Mouse (Mus musculus): ENCODE results near the gene Krtap5-5.
"Not testable (repeated sequence)": the region's sequence is repeated elsewhere in the genome, so short reads cannot be mapped to it uniquely, and the experiment has no call there.

Gene Krtap5-5

DNA sequence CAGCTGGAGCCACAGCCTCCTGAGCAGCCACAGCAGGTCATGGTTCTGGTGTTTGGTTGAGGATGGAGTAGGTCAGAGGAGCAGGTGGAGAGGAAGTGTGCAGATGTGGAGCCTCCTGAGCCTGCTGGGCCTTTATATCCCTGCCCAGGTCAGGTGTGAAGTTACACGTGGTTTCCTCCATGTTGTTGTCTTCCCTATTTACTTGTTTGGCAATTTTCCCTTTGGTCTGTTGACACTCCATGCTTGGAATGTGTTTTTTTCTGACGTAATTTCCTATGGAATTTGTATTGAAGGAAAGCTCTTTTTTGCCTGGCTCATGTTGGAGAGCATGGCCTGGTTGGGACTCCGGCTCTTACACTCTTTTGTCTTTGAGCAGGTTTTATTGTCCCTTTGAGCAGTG lies at the start of gene Krtap5-5:
Gene Krtap5-5 (minus strand): TSS at position 101 of the 400 bp plus-strand sequence.
- in situ Hi-C loops (cut with MboI; ENCODE audit: low sequenced_read_pairs), result not testable (repeated sequence)

DNA sequence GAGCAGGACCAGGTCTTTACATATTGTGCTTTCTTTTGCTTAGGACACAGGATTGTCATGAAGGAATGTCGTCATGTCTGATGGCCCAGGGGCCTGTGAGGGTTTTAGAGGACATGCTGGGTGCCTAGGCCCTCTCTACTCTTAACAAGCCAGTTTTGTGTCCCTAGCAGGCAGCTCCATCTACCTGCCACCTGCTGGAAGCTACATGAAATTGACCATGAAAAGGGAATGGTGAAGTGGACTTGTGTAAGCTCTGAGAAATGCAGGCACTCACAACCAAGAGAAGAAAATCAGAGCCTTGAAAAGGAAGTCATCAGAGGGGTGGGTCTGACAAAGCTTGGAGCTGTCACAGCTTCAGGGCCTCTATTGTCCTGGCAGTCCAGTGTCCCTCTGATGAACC lies 49.5 kb upstream of the Krtap5-5 start:
- in situ Hi-C loops (cut with MboI; ENCODE audit: low sequenced_read_pairs), result not testable (repeated sequence)

DNA sequence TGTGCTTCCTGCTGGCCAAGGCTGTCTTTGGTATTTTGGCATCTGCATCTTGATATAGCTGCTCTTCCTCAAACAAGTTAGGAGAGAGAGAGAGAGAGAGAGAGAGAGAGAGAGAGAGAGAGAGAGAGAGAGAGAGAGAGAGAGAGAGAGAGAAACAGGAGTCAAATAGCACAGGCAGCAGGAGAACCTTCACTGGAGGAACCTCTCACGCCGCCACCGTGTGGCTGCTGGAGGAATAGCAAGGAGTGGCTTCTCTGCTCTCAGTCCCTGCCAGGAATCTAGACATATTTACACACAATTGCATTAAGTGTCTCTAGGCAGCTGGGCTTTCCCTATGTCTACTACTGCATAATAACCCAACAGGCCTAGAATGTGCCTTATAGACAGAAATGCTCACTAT lies 48.4 kb upstream of the Krtap5-5 start:
- in situ Hi-C loops (cut with MboI; ENCODE audit: low sequenced_read_pairs), result not testable (repeated sequence)

DNA sequence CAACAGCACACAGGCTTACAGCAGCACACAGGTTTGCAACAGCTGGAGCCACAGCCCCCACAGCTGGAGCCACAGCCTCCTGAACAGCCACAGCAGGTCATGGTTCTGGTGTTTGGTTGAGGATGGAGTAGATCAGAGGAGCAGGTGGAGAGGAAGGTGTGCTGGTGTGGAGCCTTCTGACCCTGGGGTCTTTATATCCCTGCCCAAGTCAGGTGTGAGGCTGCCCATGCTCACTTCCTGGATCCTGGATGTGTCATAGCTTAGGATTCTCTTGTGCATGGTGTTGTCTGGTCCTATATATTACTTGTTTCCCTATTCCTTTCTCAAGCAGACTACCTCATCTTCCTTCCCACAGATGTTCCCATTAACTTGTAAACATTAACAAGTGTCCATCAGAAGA lies 44.5 kb upstream of the Krtap5-5 start, which contains the start of gene Gm4559:
Gene Gm4559 (minus strand): TSS at position 101 of the 400 bp plus-strand sequence.
- in situ Hi-C loops (cut with MboI; ENCODE audit: low sequenced_read_pairs), result not testable (repeated sequence)

DNA sequence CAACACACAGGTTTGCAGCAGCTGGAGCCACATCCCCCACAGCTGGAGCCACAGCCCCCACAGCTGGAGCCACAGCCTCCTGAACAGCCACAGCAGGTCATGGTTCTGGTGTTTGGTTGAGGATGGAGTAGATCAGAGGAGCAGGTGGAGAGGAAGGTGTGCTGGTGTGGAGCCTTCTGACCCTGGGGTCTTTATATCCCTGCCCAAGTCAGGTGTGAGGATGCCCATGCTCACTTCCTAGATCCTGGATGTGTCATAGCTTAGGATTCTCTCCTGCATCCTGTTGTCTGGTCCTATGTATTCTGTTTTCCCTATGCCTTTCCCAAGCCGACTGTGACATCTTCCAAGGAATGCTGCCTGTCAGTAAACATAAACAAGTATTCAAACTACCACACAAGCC lies 28.5 kb upstream of the Krtap5-5 start, which contains the start of gene Gm2431:
Gene Gm2431 (minus strand): TSS at position 101 of the 400 bp plus-strand sequence.
- in situ Hi-C loops (cut with MboI; ENCODE audit: low sequenced_read_pairs), result not testable (repeated sequence)

DNA sequence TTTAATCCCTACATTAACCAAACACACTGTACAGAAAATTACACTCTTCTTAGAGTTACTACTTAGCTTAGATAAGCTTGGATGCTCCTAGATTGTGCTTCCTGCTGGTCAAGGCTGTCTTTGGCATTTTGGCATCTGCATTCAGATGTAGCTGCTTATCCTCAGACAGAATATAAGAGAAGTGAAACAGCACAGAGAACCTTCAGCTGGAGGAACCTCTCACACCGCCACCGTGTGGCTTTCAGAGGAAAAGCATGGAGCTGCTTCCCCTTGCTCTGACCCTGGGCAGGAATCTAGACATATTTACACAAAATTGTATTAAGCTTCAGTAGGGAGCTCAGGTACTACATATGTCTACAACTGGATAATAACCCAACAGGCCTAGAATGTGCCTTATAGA lies 25.7 kb upstream of the Krtap5-5 start:
- in situ Hi-C loops (cut with MboI; ENCODE audit: low sequenced_read_pairs), result no loop called here

DNA sequence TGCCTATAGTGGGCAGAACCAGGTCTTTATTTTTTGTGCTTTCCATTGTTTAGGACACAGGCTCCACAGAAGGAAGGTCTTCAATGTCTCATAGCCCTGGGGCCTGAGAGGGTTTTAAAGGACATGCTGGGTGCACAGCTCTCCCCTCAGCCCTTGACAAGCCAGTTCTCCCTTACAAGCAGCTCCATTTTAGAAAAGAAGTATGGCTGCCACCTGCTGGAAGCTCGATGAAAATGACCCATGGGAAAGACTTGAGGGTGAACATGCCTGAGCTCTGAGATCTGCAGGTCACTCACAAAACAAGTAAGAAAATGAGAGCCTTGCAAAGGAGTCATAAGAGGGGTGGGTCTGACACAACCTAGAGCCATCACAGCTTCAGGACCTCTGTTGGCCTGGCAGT lies 20.1 kb upstream of the Krtap5-5 start:
- in situ Hi-C loops (cut with MboI; ENCODE audit: low sequenced_read_pairs), result no loop called here

DNA sequence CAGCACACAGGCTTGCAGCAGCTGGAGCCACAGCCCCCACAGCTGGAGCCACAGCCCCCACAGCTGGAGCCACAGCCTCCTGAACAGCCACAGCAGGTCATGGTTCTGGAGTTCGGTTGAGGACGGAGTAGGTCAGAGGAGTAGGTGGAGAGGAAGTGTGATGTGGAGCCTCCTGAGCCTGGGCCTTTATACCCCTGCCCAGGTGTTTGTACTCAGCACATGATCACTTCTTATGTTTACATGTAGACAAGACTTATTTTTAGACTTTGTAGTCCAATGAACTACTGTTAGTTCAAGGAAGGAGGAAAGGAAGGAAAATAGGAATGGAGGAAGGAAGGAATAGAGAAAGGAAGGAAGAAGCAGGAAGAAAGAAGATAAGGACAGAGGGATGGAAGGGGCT lies 11.2 kb upstream of the Krtap5-5 start, which contains the start of gene Gm40460:
Gene Gm40460 (minus strand): TSS at position 101 of the 400 bp plus-strand sequence.
- in situ Hi-C loops (cut with MboI; ENCODE audit: low sequenced_read_pairs), result no loop called here

DNA sequence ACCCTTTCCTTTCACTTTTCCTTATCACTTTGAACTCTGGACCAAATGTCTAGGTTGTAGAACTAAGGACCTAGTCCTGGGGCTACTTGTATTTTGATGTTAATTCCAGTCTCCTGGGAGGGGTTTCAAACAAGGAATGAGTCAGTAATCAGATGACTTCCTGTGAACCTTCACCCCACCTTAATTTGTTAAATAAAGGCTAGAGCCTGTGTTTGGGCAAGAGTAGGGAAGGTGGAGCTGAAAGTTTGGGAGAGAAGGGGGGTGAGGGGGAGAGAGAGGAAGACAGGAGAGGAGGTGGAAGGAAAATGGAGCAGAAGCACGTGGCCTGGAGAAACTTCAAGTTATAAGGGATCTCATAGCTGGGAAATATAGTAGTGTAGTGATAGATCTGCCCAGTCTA lies 1.8 kb upstream of the Krtap5-5 start:
- in situ Hi-C loops (cut with MboI; ENCODE audit: low sequenced_read_pairs), result no loop called here

DNA sequence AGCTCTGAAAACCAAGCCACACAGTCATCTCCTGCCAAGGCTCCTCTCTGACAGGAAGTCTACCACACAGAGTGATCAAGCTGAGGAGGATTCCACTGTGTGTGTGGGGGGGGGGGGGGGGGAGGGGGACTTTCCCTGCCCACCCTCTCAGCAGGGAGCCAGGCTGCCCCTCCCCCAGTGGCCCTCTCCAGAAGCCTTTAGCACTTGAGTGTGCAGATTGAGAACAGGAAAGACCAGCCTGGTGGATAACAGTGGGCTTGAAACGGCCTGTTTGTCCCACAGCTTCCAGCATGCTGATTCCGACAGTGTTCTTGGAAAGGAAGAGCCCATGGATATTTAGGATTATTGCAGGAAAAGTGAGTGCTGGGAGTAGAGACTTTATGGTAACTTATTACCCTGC lies 5.3 kb downstream of the Krtap5-5 start:
- in situ Hi-C loops (cut with MboI; ENCODE audit: low sequenced_read_pairs), result no loop called here

DNA sequence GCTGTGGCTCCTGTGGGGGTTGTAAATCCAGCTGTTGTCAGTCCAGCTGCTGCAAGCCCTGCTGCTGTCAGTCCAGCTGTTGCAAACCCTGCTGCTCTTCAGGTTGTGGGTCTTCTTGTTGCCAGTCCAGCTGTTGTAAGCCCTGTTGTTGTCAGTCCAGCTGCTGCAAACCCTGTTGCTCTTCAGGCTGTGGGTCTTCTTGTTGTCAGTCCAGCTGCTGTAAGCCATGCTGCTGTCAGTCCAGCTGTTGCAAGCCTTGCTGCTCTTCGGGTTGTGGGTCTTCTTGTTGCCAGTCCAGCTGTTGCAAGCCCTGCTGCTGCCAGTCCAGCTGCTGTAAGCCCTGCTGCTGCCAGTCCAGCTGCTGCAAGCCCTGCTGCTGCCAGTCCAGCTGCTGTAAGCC lies 17.6 kb downstream of the Krtap5-5 start:
- in situ Hi-C loops (cut with MboI; ENCODE audit: low sequenced_read_pairs), result not testable (repeated sequence)

DNA sequence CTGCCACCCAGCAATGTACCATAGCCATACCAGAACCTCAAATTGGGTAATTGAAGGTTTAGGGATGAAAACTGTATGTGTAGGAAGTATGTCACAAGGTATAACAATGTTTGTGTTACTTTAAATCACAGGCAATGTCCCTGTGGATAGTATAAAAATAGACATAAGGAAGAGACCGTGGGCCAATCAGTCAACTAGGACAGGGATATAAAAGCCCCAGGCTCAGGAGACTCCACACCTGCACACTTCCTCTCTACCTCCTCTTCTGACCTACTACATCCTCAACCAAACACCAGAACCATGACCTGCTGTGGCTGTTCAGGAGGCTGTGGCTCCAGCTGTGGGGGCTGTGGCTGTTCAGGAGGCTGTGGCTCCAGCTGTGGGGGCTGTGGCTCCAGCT lies 18.2 kb downstream of the Krtap5-5 start, which contains the start of gene Gm7579:
Gene Gm7579 (plus strand): TSS at position 301 of the 400 bp plus-strand sequence.
- in situ Hi-C loops (cut with MboI; ENCODE audit: low sequenced_read_pairs), result no loop called here

DNA sequence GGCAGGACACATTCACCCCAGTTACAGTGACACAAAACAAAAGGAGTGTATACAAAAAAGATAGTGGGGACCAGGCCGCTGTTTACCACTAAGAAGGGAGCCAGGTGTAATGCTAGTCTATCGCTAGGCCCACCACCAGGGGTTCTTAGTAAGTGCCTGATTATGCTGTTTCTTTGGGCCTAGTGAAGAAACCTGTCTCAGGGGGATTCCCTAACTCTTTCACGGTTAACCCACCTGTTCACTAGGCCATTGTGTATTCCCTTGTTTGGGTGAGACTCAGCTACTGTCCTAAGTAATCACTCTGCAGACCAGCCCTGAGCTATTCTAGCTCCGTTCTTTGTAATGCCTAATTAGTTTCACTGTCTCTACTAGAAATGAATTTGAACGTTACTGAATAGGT lies 22.9 kb downstream of the Krtap5-5 start:
- in situ Hi-C loops (cut with MboI; ENCODE audit: low sequenced_read_pairs), result not testable (repeated sequence)

DNA sequence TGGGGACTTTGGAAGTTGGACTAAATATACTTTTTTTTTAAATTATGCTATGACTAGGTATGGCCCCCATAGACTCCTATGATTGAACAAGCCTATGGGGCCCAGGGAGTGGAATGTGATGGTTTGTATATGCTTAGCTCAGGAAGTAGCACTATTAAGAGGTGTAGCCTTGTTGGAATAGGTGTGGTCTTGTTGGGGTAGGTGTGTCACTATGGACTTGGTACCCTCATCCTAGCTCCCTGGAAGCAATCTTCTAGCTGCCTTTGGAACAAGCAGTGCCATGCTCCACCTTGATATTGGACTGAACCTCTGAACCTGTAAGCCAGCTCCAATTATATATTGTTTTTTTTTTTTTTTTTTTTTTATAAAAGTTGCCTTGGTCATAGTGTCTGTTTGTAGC lies 24.3 kb downstream of the Krtap5-5 start:
- in situ Hi-C loops (cut with MboI; ENCODE audit: low sequenced_read_pairs), result no loop called here

DNA sequence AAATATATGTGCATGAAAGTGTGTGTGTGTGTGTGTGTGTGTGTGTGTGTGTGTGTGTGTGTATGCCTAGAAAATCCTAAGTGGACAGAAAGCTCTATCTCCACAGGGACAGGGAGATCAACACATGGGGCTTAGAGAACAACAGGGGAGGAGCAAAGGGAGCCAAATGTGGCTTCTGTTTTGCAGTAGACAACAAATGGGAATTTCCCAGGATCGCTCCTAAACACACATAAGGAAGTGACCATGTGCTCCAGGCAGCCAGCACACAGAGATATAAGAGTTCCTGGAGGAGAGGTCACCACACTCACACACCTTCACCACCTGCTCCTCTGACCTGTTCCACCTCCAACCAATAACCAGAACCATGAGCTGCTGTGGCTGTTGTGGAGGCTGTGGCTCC lies 28.7 kb downstream of the Krtap5-5 start, which contains the start of gene Krtap5-3:
Gene Krtap5-3 (plus strand): TSS at position 301 of the 400 bp plus-strand sequence.
- in situ Hi-C loops (cut with MboI; ENCODE audit: low sequenced_read_pairs), result no loop called here

DNA sequence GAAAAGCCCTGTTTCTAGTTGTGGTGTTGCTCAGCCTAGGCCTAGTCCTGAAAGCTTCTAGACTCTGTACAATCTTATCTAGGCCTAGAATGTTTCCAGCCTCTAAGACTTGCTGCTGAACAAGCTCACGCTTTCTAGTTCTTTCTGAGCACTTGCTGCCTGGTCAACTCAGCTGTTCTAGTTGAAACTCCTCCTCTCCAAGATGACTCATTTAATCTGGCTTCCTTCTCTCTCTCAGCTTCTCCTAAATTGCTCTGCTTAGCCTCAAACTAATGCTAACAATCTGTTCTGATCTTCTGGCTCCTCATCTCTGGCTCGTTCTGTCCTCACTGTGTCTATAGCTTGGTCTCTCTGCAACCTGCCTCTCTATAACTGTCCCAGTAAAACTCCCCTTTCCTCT lies 31.0 kb downstream of the Krtap5-5 start:
- in situ Hi-C loops (cut with MboI; ENCODE audit: low sequenced_read_pairs), result no loop called here

DNA sequence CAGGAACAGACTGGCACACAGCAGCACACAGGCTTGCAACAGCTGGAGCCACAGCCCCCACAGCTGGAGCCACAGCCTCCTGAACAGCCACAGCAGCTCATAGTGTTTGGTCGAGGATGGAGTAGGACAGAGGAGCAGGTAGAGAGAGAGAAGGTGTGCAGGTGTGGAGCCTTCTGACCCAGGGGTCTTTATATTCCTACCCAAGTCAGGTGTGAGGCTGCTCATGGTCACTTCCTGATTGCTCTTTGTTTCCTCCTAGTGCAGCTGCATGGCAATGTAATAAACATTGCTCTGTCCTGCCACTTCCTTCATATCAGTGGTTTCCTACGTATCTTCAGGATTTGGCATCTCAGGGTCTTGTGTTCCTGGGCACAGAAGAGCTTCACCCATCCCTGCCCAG lies 39.5 kb downstream of the Krtap5-5 start, which contains the start of gene Gm10153:
Gene Gm10153 (minus strand): TSS at position 101 of the 400 bp plus-strand sequence.
- in situ Hi-C loops (cut with MboI; ENCODE audit: low sequenced_read_pairs), result no loop called here

DNA sequence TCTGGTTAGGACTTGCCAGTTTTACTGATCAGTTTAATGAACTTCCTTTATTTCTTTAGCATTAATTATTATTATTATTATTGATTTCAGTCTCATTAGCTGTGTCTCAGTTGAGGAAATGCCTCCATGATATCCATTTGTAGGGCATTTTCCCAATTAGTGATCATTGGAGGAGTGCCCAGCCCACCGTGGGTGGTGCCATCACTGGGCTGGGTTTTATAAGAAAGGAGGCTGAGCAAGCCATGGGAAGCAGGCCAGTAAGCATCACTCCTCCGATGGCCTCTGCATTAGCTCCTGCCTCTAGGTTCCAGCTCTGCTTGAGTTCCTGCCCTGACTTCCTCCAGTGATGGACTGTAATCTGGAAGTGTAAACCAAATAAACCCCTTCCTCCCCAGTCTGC lies 41.6 kb downstream of the Krtap5-5 start:
- in situ Hi-C loops (cut with MboI; ENCODE audit: low sequenced_read_pairs), result no loop called here

DNA sequence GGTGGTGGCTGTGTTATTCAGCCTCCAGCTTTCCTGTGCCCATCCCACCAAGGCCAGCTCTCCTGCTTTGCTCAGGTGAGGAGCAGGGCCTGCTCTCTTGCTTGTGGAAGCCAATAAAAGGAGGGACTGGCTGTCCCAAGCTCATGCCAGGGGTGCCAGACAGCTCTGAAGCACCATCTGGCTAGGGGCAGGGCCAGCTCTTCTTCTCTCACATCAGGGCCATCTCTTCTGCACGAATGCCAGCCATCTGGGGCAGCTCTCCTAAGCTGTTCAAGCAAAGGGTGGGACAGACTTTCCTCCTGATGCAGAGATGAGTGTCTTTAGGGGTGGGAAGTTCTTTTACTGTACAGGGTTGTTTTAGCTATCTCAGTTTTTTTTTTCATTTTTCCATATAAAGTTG lies 48.8 kb downstream of the Krtap5-5 start:
- in situ Hi-C loops (cut with MboI; ENCODE audit: low sequenced_read_pairs), result no loop called here

All from CH12F3 (cell line).